Mouse (Mus musculus): ENCODE results near the gene Tln1. TPM values are rescaled to one million over a fixed set of nuclear protein-coding genes. Genes with fewer than 3 reads are reported as not detected.

Tln1 gene
- 100 to 1,000 TPM; 552 to 557 TPM for total RNA-seq (2023)

DNA sequence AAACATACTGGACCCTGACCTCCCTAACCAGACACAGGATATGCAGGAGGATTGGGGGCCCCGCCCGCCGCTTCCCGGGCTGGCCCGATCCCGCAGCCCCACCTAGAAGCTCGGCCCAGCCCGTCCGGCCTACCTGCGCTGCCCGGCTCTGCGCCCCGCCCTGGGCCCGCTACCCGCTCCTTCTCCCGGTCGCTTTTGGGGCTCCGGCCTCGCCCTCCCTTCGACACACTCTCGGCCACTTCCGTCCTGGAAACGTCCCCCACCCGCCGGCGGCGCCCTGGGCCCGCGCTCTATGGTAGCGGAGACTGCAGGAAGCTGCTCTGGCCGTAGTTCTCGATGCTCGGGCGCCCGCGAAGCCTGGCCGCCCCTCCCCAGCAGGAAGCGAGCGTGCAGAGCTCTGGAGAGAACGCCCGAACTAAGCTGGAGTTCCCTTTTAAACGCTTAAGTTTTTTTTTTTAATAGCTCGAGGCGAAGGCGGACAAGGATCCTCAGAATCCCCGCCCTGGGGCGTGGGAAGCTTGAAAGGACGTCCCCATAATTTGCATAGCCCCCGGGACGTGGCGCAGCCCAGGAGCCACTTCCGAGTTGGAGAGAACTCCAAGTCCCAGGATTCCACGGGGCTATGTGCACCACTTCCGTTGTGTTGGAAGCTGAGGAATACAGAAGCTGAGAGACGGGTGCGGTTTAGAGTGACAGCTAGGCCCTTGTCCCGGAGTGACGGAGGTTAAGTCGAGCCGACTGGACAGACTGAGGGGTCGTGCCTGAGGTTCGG, at the start of gene Tln1, which contains the start of gene Creb3:
Gene Tln1 (minus strand): TSS at position 695 of the 772 bp plus-strand sequence.
Gene Creb3 (plus strand): TSS at position 336 of the 772 bp plus-strand sequence.

DNA sequence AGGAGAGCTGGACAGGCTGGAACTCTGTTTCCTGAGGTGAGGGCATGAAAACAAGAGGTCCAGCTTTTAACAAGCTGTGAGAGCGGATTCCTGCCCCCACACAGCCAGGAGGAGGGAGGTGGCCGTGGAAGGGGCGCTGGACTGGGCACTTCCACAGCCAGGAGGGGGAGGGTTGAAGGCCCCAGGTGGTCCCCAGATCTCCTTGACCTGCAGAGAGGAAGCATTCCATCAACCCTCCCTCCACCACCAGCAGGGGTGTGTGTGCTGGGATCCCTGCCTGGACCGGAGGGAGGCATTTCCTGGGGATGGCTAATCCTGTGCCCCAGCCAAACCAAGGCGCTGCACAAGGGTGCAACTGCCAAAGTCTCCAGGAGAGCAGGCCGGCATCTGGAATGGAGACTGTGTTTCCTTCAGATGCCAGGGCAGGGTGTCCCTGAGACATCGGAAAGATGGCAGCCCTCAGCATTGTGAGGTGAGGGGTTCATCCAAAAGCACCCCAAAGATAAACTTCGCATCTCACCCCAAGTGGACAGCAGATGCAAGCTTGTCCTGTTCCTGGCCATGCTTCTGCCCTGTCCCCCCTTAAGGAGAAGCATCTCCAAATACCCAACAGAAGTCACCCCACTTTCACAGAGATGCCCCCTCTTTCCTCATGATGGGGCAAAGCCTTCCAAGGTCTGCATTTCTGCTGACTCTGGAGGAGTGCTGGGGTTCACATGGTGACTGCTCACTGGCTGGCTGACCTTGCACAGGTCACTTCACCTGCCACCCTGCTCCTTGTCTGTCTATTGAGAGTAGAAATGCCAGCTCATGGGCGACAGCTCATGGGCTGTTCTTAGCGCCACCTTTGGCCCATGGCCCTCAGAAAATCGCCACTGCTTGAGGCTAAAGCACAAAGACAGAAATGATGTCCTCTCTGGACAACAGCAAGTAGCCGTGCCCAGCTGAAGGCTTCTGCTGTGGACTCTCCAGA, 22.2 kb upstream of the Tln1 start, which contains the start of gene Msmp:
Gene Msmp (minus strand): TSS at position 51 of the 973 bp plus-strand sequence.

DNA sequence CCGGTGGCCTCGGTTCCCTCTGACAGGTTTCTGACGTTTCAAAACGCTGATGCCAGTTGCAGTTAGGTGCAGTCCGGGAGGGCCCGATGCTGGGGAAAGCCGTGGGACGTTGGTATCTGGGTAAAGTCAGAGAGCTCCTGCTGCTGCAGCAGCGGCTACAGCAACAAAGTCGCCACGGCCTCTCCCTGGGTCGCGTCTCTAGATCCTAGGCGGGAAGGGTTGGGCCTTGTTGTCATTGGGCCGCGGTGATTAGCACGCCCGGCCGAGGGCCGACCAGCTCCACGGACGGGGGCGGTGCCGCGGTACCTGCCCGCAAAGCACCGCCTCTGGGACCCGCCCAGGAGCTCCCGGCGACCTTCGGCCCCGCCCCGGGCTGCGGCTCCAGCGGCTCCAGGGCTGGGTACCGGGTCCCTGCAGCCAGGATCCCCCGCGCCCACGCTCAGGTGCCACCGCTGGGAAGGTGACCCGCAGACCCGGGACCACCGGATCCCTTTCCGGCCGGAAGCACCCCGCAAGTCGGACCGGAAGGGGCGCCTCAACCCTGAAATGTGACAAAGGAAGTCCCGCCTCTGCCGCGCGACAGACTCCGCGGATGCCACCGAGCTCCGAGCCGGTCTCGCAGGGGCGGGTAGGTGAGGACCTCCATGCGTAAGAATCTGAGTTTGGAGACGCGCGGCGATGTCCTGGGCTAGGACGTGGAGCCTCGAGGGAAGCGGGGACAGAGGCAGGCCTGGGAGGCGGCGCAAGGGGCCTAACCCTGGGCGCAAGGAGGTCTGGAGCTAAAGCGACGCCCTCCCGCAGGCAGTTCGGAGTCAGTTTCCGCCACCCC, 16.1 kb upstream of the Tln1 start, which contains the start of the genes Rgp1 and Gba2:
Gene Rgp1 (plus strand): TSS at position 340 of the 829 bp plus-strand sequence.
Gene Gba2 (minus strand): TSS at position 498 of the 829 bp plus-strand sequence.

DNA sequence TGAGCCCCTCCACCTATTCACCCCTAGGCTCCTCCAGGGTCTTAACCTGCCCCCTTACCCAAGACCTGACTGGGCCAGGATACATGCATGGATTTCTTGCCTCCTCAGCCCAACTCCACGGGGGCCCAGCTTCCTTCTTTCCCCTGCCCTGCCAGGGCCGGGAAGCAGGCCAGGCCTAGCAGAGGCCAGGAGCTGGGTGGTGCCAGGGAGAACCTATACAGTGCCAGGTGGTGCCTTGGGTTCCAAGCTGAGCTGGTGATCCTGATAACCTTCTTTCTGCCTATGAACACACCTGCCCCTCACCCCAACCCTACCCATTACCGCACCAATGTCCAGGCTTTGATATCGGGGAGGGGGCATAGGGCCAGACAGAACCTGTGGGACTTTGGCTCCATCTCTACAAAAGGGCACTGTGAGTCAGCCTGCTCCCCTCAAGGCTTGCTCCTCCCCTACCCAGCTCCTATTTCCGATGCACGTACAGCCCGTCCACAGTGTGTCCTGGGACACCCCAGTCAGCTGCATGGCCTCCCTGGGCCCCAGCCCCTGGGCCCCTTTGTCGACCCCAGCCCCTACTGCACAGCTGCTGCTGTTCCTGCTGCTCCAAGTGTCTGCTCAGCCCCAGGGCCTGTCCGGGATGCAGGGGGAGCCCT, 55.8 kb downstream of the Tln1 start, which contains the start of gene Car9:
Gene Car9 (plus strand): TSS at position 431 of the 650 bp plus-strand sequence.

DNA sequence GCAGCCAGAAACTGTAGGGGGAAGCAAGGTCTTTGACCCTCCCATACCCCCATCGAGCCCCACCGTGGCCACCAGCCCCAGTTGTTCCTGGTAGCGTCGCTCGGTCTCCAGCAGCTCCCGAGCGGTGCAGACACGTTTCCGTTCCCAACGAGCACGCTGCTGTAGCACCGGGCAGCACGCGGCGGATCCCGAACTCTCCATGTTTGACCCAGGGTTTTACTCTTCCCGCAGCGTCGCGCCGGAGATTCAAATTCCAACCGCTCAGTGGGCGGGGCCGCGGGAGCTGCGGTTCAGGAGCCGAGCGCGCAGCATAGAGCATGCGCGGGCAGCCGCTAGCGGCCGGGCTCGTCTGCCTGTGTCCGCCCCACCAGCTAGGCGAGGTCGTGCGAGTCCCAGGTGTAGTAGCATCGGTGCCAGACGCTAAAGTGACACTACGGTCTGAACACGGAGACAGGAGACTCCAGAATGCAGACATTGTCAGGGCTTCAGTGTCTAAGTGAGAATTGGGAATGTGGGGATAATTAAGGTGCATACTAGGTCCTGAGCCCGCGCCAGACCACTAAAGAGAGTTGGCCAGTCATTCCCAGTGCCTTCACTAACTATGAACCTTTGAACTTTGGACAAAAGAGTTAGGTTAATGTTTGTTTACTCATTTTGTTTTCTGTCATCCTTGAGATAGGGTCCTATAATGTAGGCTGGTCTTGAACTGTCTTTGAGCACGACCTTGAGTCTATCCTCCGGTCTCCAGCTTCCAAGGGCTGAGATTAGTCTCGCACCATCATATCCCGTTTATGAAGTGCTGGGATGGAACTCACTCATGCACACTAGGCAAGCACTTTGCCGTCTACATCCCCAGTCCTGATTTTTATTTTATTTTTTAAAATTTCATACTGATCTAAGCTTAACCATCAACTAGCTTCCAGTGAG, 62.8 kb downstream of the Tln1 start, which contains the start of gene Arhgef39:
Gene Arhgef39 (minus strand): TSS at position 289 of the 927 bp plus-strand sequence.

DNA sequence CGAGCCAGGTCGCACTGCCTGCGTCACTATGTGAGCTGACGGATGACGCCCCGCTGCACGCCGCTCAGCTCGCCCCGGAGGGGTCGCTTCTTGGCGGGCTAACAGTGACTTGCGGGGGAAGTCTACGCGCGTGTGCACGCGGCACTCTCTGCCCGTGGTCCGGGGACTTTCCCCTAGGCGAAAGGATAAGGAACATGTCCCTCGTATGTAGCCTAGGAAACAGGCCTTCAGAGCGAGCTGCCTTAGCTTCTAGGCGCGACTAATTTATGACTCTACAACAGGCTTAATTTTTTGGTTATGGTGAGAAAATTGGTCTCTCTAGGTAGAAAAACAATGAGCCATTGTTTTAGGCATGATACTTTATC, 69.7 kb downstream of the Tln1 start, which contains the start of gene Ccdc107:
Gene Ccdc107 (plus strand): TSS at position 80 of the 365 bp plus-strand sequence.

DNA sequence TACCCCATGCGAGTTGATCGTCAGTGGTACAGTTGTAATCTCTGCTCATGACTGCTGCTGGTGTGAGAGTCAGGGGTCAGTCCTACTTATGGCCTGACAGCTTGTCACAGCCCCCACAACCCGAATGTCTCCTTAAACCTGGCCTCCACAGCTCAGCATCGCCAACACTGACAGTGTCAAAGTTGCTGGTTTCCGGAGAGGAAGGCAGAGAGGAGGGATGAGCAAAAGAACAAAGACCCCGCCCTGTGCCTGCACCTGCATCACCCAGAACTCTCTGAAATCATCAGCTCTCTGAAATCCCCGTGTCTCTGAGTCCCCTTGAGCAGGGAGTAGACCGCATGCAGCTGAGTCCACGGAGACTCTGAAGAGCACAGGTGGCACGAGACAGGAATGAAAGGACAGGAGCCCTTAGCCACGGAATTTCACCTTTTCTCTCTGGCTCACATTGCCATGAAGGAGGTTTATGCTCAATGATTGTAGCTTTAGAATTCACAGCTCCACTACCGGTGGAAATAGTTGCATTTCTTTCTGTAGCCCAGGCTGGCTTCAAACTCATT, 78.9 kb downstream of the Tln1 start, which contains the start of gene Sit1:
Gene Sit1 (minus strand): TSS at position 200 of the 557 bp plus-strand sequence.

Other genes starting within 250 kb of the Tln1 start
- gene Rusc2, start 180.7 kb downstream of the Tln1 start, total RNA-seq (2023), result 1 to 10 TPM; 2.5 to 3.2 TPM
- gene Fam166b, start 133.6 kb downstream of the Tln1 start, total RNA-seq (2023), result not detected
- gene Tesk1, start 120.8 kb downstream of the Tln1 start, total RNA-seq (2023), result 1 to 10 TPM; 4.2 to 7.0 TPM
- 1 to 10 TPM; 3.0 to 5.0 TPM for gene Cd72, start 108.1 kb downstream of the Tln1 start, total RNA-seq (2023)
- gene Sit1, start 79.0 kb downstream of the Tln1 start, total RNA-seq (2023), result not detected
- 1 to 10 TPM; 4.0 to 7.5 TPM for gene Ccdc107, start 69.8 kb downstream of the Tln1 start, total RNA-seq (2023)
- 10 to 100 TPM; 27.3 to 36.2 TPM for gene Arhgef39, start 63.0 kb downstream of the Tln1 start, total RNA-seq (2023)
- 1 to 10 TPM; 1.1 to 1.2 TPM for gene Car9, start 55.7 kb downstream of the Tln1 start, total RNA-seq (2023)
- gene Tpm2, start 38.9 kb downstream of the Tln1 start, total RNA-seq (2023), result 1 to 10 TPM; 1.8 TPM
- 10 to 100 TPM; 49.0 to 54.9 TPM for gene Creb3, start 359 bp downstream of the Tln1 start, total RNA-seq (2023)
- gene Rgp1, start 16.0 kb upstream of the Tln1 start, total RNA-seq (2023), result 10 to 100 TPM; 50.0 to 56.1 TPM
- 10 to 100 TPM; 30.8 to 30.9 TPM for gene Gba2, start 16.2 kb upstream of the Tln1 start, total RNA-seq (2023)
- not detected for gene Msmp, start 21.8 kb upstream of the Tln1 start, total RNA-seq (2023)
- under 1 TPM; 0.26 to 0.42 TPM for gene Npr2, start 69.2 kb upstream of the Tln1 start, total RNA-seq (2023)
- gene Spag8, start 90.9 kb upstream of the Tln1 start, total RNA-seq (2023), result not detected
- gene Hint2, start 93.8 kb upstream of the Tln1 start, total RNA-seq (2023), result 10 to 100 TPM; 12.7 to 17.6 TPM
- gene Tmem8b, start 106.3 kb upstream of the Tln1 start, total RNA-seq (2023), result under 1 TPM; 0.31 to 0.57 TPM
- gene Fam221b, start 106.5 kb upstream of the Tln1 start, total RNA-seq (2023), result under 1 TPM in 1 of 2 experiments, not detected in 1; 0.09 TPM
- not detected for gene Olfr70, start 138.1 kb upstream of the Tln1 start, total RNA-seq (2023)
- not detected for gene Olfr71, start 147.6 kb upstream of the Tln1 start, total RNA-seq (2023)
- not detected for gene Hrct1, start 164.5 kb upstream of the Tln1 start, total RNA-seq (2023)
- gene Spaar, start 167.3 kb upstream of the Tln1 start, total RNA-seq (2023), result not detected
- gene Olfr159, start 208.3 kb upstream of the Tln1 start, total RNA-seq (2023), result not detected